Mouse (Mus musculus) kidney, adult 2 months (tissue): ENCODE data around the gene Arhgdia. TPM values are rescaled to one million over a fixed set of nuclear protein-coding genes. Genes with fewer than 3 reads are reported as not detected.

ENCODE experiments used
- DNase-seq: peaks from one replicate; pipeline ENCODE4 v3.0.0; 2021
- H3K27ac ChIP-seq: fragments of 200-500 bp; 2 replicates; pipeline ENCODE4 v1.5.1; 2012; ENCODE audit warnings: low read depth, low read length, control low read depth, inconsistent platforms; ENCODE audit not compliant: insufficient read depth
- H3K27me3 ChIP-seq: fragments of 200-500 bp; replicated peaks from 2 replicates; pipeline ENCODE4 v1.6.1; 2012; ENCODE audit warnings: mild to moderate bottlenecking, moderate library complexity, low read length, inconsistent platforms; ENCODE audit not compliant: control insufficient read depth, insufficient read depth
- H3K36me3 ChIP-seq: fragments of 200-500 bp; 2 replicates; pipeline ENCODE4 v1.6.1; 2012; ENCODE audit warnings: mild to moderate bottlenecking, moderate library complexity, low read length, inconsistent platforms; ENCODE audit not compliant: control insufficient read depth, insufficient read depth
- H3K4me1 ChIP-seq: fragments of 200-500 bp; 2 replicates; pipeline ENCODE4 v1.6.1; 2011; ENCODE audit warnings: low read length; ENCODE audit not compliant: control insufficient read depth, insufficient read depth
- H3K4me3 ChIP-seq: fragments of 200-500 bp; 2 replicates; pipeline ENCODE4 v1.5.1; 2011; ENCODE audit warnings: mild to moderate bottlenecking, low read depth, low read length, control low read depth; ENCODE audit not compliant: insufficient read depth
- CTCF ChIP-seq: fragments of 200-500 bp; conservative IDR thresholded peaks from 2 replicates; pipeline ENCODE4 v1.5.1; 2011; ENCODE audit warnings: low read depth, mild to moderate bottlenecking, control low read depth, low read length, moderate library complexity, mixed read lengths; ENCODE audit not compliant: insufficient read depth, insufficient read length
- POLR2A ChIP-seq: fragments of 200-500 bp; IDR thresholded peaks from one replicate; pipeline ENCODE4 v1.6.1; 2011; ENCODE audit warnings: low read depth, low read length, control low read depth
- WGBS: fragments of 180-500 bp; shearing (Covaris S2); methylation state at CpG from one replicate; pipeline ENCODE4 v1.1.7; 2018; 5-methylcytosine and 5-hydroxymethylcytosine counted together
- polyA plus RNA-seq: library from polyadenylated mRNA; depleted of rRNA; stranded (reverse); fragments of >200 nt; gene quantifications from 2 replicates; pipeline ENCODE4 v1.2.3, GENCODE M21; 2012

Gene Arhgdia
- polyA plus RNA-seq, 1 experiment, result 543 TPM

GRCm38 (mm10) chr11:120545964-120546363 lies 35.5 kb downstream of the Arhgdia start:
- peaks cover 21% of the 10 kb centered on the region for H3K4me1 ChIP-seq
- WGBS, result 77% methylated on average over 3 of the region's 3 CpGs
- DNase-seq, result peak; percentile 52

GRCm38 (mm10) chr11:120542376-120542775 lies 39.0 kb downstream of the Arhgdia start:
- H3K4me3 ChIP-seq, result no peak overlapping the region
- peak overlapping the region; percentile 73 for H3K27ac ChIP-seq
- WGBS, result 66% methylated on average over 6 of the region's 6 CpGs
- H3K4me1 ChIP-seq, result peaks cover 23% of the 10 kb centered on the region
- H3K27me3 ChIP-seq, result no peaks in the 10 kb centered on the region
- H3K36me3 ChIP-seq, result no peaks in the 10 kb centered on the region
- peak; percentile 57 for DNase-seq
- TF ChIP-seq POLR2A, result no peak
- no peak for TF ChIP-seq CTCF

More at GRCm38 (mm10) chr11:120545964-120546363, 35.5 kb downstream of the Arhgdia start:
- H3K36me3 ChIP-seq, result no peaks in the 10 kb centered on the region
- no peak overlapping the region; the same call in 1 of the 2 replicates for H3K27ac ChIP-seq
- no peak overlapping the region for H3K4me3 ChIP-seq
- no peaks in the 10 kb centered on the region for H3K27me3 ChIP-seq
- TF ChIP-seq POLR2A (no peak), CTCF (no peak)

GRCm38 (mm10) chr11:120541907-120542306 lies 39.5 kb downstream of the Arhgdia start:
- no peak for DNase-seq
- H3K27ac ChIP-seq, result peak overlapping the region; percentile 73
- 56% methylated on average over 4 of the region's 4 CpGs for WGBS

GRCm38 (mm10) chr11:120539285-120540014 lies 42.0 kb downstream of the Arhgdia start:
- 17% methylated on average over 10 of the region's 10 CpGs for WGBS
- peak overlapping the region; percentile 89 for H3K27ac ChIP-seq
- no peak overlapping the region for H3K4me3 ChIP-seq
- peaks cover 21% of the 10 kb centered on the region for H3K4me1 ChIP-seq
- H3K27me3 ChIP-seq, result no peaks in the 10 kb centered on the region
- TF ChIP-seq CTCF (no peak), POLR2A (no peak)
- H3K36me3 ChIP-seq, result no peaks in the 10 kb centered on the region
- peak; percentile 85 for DNase-seq

More at GRCm38 (mm10) chr11:120541907-120542306, 39.5 kb downstream of the Arhgdia start:
- Histone ChIP-seq H3K4me3 (no peak overlapping the region), H3K36me3 (no peaks in the 10 kb centered on the region), H3K4me1 (peaks cover 21% of the 10 kb centered on the region), H3K27me3 (no peaks in the 10 kb centered on the region)
- TF ChIP-seq POLR2A (no peak), CTCF (peak; percentile 69)

- TF ChIP-seq CTCF, result no peak
- TF ChIP-seq POLR2A, result no peak
- peaks cover 21% of the 10 kb centered on the region for H3K4me1 ChIP-seq
- no peak for DNase-seq
- WGBS, result 30% methylated on average over 8 of the region's 8 CpGs
- peak overlapping the region; percentile 89 for H3K27ac ChIP-seq
- no peak overlapping the region for H3K4me3 ChIP-seq
- no peaks in the 10 kb centered on the region for H3K36me3 ChIP-seq
- H3K27me3 ChIP-seq, result no peaks in the 10 kb centered on the region
These were observed 42.5 kb downstream of the Arhgdia start for GRCm38 (mm10) chr11:120538955-120539284.

- Histone ChIP-seq H3K27me3 (no peaks in the 10 kb centered on the region), H3K36me3 (no peaks in the 10 kb centered on the region), H3K4me3 (no peak overlapping the region), H3K27ac (peak overlapping the region; percentile 89), H3K4me1 (peaks cover 21% of the 10 kb centered on the region)
- DNase-seq, result peak; percentile 93
- 25% methylated on average over 3 of the region's 3 CpGs for WGBS
- TF ChIP-seq POLR2A (no peak), CTCF (no peak)
These were observed 42.9 kb downstream of the Arhgdia start for GRCm38 (mm10) chr11:120538485-120538884.

- WGBS, result 74% methylated on average over 3 of the region's 3 CpGs
- no peak for DNase-seq
- Histone ChIP-seq H3K36me3 (no peaks in the 10 kb centered on the region), H3K4me3 (no peak overlapping the region), H3K27me3 (0 out of 2 replicates have a peak, but pooled peaks cover 1% of the 10 kb centered on the region), H3K27ac (no peak overlapping the region), H3K4me1 (peaks cover 22% of the 10 kb centered on the region)
- TF ChIP-seq CTCF, result no peak
- TF ChIP-seq POLR2A, result no peak
These were observed 45.6 kb downstream of the Arhgdia start for GRCm38 (mm10) chr11:120535804-120536203.
